Mouse (Mus musculus): ENCODE results near the gene Prex1.
"Not testable (repeated sequence)": the region's sequence is repeated elsewhere in the genome, so short reads cannot be mapped to it uniquely, and the experiment has no call there.

DNA sequence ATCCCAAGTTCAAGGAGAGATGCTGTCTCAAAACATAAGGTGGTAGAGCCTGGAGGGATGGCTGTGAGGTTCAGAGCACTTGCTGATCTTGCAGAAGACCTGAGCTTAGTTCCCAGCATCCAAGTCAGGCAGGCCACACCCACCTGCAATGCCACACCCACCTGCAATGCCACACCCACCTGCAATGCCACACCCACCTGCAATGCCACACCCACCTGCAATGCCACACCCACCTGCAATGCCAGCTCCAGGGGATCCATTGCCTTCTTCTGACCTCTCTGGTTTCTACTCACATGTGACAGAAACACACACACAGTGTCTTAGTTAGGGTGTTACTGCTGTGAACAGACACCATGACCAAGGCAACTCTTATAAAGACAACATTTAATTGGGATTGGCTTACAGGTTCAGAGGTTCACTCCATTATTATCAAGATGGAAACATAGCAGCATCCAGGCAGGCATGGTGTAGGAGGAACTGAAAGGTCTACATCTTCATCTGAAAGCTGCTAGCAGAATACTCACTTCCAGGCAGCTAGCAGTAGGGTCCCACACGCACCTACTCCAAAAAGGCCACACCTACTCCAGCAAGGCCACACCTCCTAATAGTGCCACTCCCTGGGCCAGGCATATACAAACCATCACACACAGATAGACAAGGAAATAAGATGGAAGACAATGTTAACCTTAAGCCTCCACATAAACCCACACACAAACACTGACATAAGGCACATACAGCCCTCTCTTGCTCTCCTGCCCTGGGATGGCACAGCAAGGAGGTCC, 17.7 kb upstream of the Prex1 start:
- not testable (repeated sequence) for TF ChIP-seq POLR2A (IDR thresholded peaks at IDR 0.05; ENCODE audit: low read depth, low read length); ZMIZ1 (IDR thresholded peaks at IDR 0.05; ENCODE audit: low read depth, low read length); ETS1 (conservative IDR thresholded peaks at IDR 0.05; ENCODE audit: low read depth, low read length); MAZ (IDR thresholded peaks at IDR 0.05; ENCODE audit: low read depth, low read length); JUN (IDR thresholded peaks at IDR 0.05; ENCODE audit: insufficient read depth, low read depth, low read length); EP300 (IDR thresholded peaks at IDR 0.05; ENCODE audit: low read length); CTCF (conservative IDR thresholded peaks at IDR 0.05 in 1 of 2, IDR thresholded peaks at IDR 0.05 in 1 of 2; ENCODE audit: low read depth in 2 of 2, low read length in 2 of 2); ZNF384 (IDR thresholded peaks at IDR 0.05; ENCODE audit: low read depth, low read length); SMC3 (IDR thresholded peaks at IDR 0.05; ENCODE audit: low read depth, low read length); MAFK (IDR thresholded peaks at IDR 0.05; ENCODE audit: insufficient replicate concordance, low read length); ZKSCAN1 (IDR thresholded peaks at IDR 0.05; ENCODE audit: borderline replicate concordance, low read depth, low read length); BHLHE40 (IDR thresholded peaks at IDR 0.05; ENCODE audit: low read depth, low read length); MAX (IDR thresholded peaks at IDR 0.05; ENCODE audit: low read length)
